Comparison of ENCODE assay signal across 8 mouse cellular contexts in the genomic region with DNA sequence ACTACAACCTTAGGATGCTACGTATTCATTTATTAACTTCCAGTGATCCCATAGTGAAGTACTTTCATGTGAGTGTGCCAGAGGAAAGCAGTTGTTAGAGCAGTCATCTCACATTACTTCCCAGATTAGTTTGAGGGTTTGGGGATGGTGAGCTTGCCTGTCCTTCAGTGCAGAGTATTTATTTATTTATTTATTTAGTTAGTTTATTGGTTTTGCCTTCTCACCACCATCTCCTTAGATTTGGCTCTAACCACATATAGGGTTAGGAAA. TPM values are rescaled to one million over a fixed set of nuclear protein-coding genes. Genes with fewer than 3 reads are reported as not detected.
DNase-seq lines count a peak whose midpoint lies in the region; ATAC-seq and TF ChIP-seq lines count a peak whose summit lies in the region.

No protein-coding gene starts in this region.

- WGBS in heart, embryonic 13.5 days, result 51% methylated on average over 1 of the region's 1 CpGs
- WGBS in bone marrow, adult 2 months, result 57% methylated on average over 1 of the region's 1 CpGs
- 81% methylated on average over 1 of the region's 1 CpGs for WGBS in hindbrain, embryonic 11.5 days
- 72% methylated on average over 1 of the region's 1 CpGs for WGBS in midbrain, embryonic 10.5 days

- H3K27ac ChIP-seq in heart, embryonic 13.5 days (replicated peaks), result no peak overlapping the region
- H3K27ac ChIP-seq in bone marrow, adult 2 months (ENCODE audit: control insufficient read depth, insufficient read depth, low read depth, low read length, poor library complexity), result no peak overlapping the region
- H3K27ac ChIP-seq in hindbrain, embryonic 11.5 days (ENCODE audit: low read depth, low read length), result no peak overlapping the region
- H3K27ac ChIP-seq in midbrain, embryonic 10.5 days (replicated peaks), result peak overlapping the region; percentile 96; the same call in 1 of the 2 replicates

- no peaks in the 10 kb centered on the region for H3K27me3 ChIP-seq in heart, embryonic 13.5 days (replicated peaks)
- H3K27me3 ChIP-seq in hindbrain, embryonic 11.5 days (ENCODE audit: control insufficient read depth, insufficient read depth, low read length), result no peaks in the 10 kb centered on the region
- H3K27me3 ChIP-seq in midbrain, embryonic 10.5 days (ENCODE audit: low read depth, poor library complexity, severe bottlenecking), result peaks cover 20% of the 10 kb centered on the region

- peaks cover 4% of the 10 kb centered on the region; the same call in 1 of the 2 replicates for H3K9me3 ChIP-seq in heart, embryonic 13.5 days
- no peaks in the 10 kb centered on the region for H3K9me3 ChIP-seq in hindbrain, embryonic 11.5 days (ENCODE audit: control insufficient read depth, low read length)
- peaks cover 6% of the 10 kb centered on the region; the same call in 1 of the 2 replicates for H3K9me3 ChIP-seq in midbrain, embryonic 10.5 days (replicated peaks)

- no peak for DNase-seq in heart, postnatal 14 days
- DNase-seq in hindbrain, embryonic 11.5 days (ENCODE audit: low spot score), result no peak
- no peak for DNase-seq in midbrain, embryonic 10.5 days (ENCODE audit: low spot score)
- no peak for DNase-seq in urinary bladder, adult 18-20 months (ENCODE audit: low spot score in 2 of 2)
- DNase-seq in kidney, postnatal 10 days, result no peak

- peak overlapping the region; percentile 94 for H3K9ac ChIP-seq in heart, embryonic 13.5 days
- peak overlapping the region; percentile 90; the same call in 1 of the 2 replicates for H3K9ac ChIP-seq in hindbrain, embryonic 11.5 days (ENCODE audit: low read depth, low read length)

- TF ChIP-seq POLR2A in bone marrow, adult 2 months (IDR thresholded peaks at IDR 0.05; ENCODE audit: borderline replicate concordance, control insufficient read depth, low read depth, low read length), result no peak

- peak overlapping the region; percentile 77 for H3K4me2 ChIP-seq in heart, embryonic 13.5 days
- peak overlapping the region; percentile 80 for H3K4me2 ChIP-seq in hindbrain, embryonic 11.5 days (replicated peaks; ENCODE audit: low read depth, low read length)

- H3K36me3 ChIP-seq in heart, embryonic 13.5 days, result peaks cover 6% of the 10 kb centered on the region
- no peaks in the 10 kb centered on the region for H3K36me3 ChIP-seq in hindbrain, embryonic 11.5 days (ENCODE audit: control insufficient read depth, insufficient read depth, low read length)
- peaks cover 2% of the 10 kb centered on the region for H3K36me3 ChIP-seq in midbrain, embryonic 10.5 days

- intact Hi-C loops in heart, postnatal 14 days (cut with DNase I), result no loop called here

- no peak for TF ChIP-seq CTCF in bone marrow, adult 2 months (IDR thresholded peaks at IDR 0.05; ENCODE audit: control insufficient read depth, insufficient read depth, low read length)

- peaks cover 8% of the 10 kb centered on the region for H3K4me1 ChIP-seq in heart, embryonic 13.5 days
- no peaks in the 10 kb centered on the region for H3K4me1 ChIP-seq in bone marrow, adult 2 months (ENCODE audit: control insufficient read depth, insufficient read depth, low read length)
- no peaks in the 10 kb centered on the region for H3K4me1 ChIP-seq in hindbrain, embryonic 11.5 days (replicated peaks; ENCODE audit: control insufficient read depth, insufficient read depth, low read length)
- peaks cover 19% of the 10 kb centered on the region for H3K4me1 ChIP-seq in midbrain, embryonic 10.5 days

- no peak for ATAC-seq in heart, embryonic 13.5 days (ENCODE audit: extremely low read depth, insufficient number of reproducible peaks, low FRiP score, low TSS enrichment)
- ATAC-seq in hindbrain, embryonic 11.5 days (ENCODE audit: low FRiP score), result no peak
- no peak for ATAC-seq in frontal cortex, adult (ENCODE audit: low TSS enrichment)

- peak overlapping the region; percentile 78 for H3K4me3 ChIP-seq in heart, embryonic 13.5 days
- peak overlapping the region; percentile 22 for H3K4me3 ChIP-seq in bone marrow, adult 2 months (replicated peaks; ENCODE audit: control insufficient read depth, low read depth, low read length)
- H3K4me3 ChIP-seq in hindbrain, embryonic 11.5 days (ENCODE audit: low read depth, low read length), result peak overlapping the region; percentile 64
- H3K4me3 ChIP-seq in midbrain, embryonic 10.5 days, result peak overlapping the region; percentile 72

RNA-seq across cellular contexts. Expression of a gene that starts 1.1 kb away (rescaled TPM):
- polyA plus RNA-seq in heart, embryonic 13.5 days (2015; fragmentation: Nextera tagmentation; extraction: Ambion mirVana), result 5.4 and 5.7 TPM in 2 replicates
- total RNA-seq in heart, postnatal 14 days (2021), result 1 to 10 TPM; 4.7 to 4.9 TPM
- 8.5 and 9.4 TPM in 2 replicates for polyA plus RNA-seq in bone marrow, adult 2 months (2011; ENCODE audit: insufficient read depth, insufficient read length, low replicate concordance, missing spikeins)
- 10.4 and 11.4 TPM in 2 replicates for polyA plus RNA-seq in hindbrain, embryonic 11.5 days (2014; fragmentation: Nextera tagmentation; extraction: Ambion mirVana)
- 5.2 and 5.4 TPM in 2 replicates for polyA plus RNA-seq in midbrain, embryonic 10.5 days (2016; fragmentation: Nextera tagmentation; extraction: Ambion mirVana)

Comparison
In these comparisons a context has a peak if more than half of its experiments do, and no peak if none do; other contexts are left out.
1. H3K4me3 ChIP-seq: peak in every context shown above with its lines; median percentile 78 in heart, embryonic 13.5 days; 72 in midbrain, embryonic 10.5 days; 64 in hindbrain, embryonic 11.5 days; 22 in bone marrow, adult 2 months.